Mouse (Mus musculus) thymus, adult 2 months (tissue): ENCODE measurements around the gene AC140267.1. TPM values are rescaled to one million over a fixed set of nuclear protein-coding genes. Genes with fewer than 3 reads are reported as not detected.
A peak's percentile ranks its signal among the peaks of the same experiment; 100 is the strongest.

Experiments used
- DNase-seq: peaks from one replicate; pipeline ENCODE4 v3.0.0; 2021
- H3K27ac ChIP-seq: fragments of 200-500 bp; 2 replicates; pipeline ENCODE4 v1.5.1; 2012; ENCODE audit warnings: low read length, control low read depth; ENCODE audit not compliant: control insufficient read depth, insufficient read depth
- H3K27me3 ChIP-seq: fragments of 200-500 bp; 2 replicates; pipeline ENCODE4 v1.6.1; 2012; ENCODE audit warnings: mild to moderate bottlenecking, low read length, moderate library complexity, mixed read lengths; ENCODE audit not compliant: control insufficient read depth, insufficient read depth
- H3K36me3 ChIP-seq: fragments of 200-500 bp; 2 replicates; pipeline ENCODE4 v1.6.1; 2012; ENCODE audit warnings: mild to moderate bottlenecking, low read length, moderate library complexity; ENCODE audit not compliant: control insufficient read depth, insufficient read depth
- H3K4me1 ChIP-seq: fragments of 200-500 bp; replicated peaks from 2 replicates; pipeline ENCODE4 v1.6.1; 2012; ENCODE audit warnings: low read length; ENCODE audit not compliant: control insufficient read depth, insufficient read depth
- H3K4me3 ChIP-seq: fragments of 200-500 bp; 2 replicates; pipeline ENCODE4 v1.5.1; 2012; ENCODE audit warnings: mild to moderate bottlenecking, low read length, control low read depth, moderate library complexity; ENCODE audit not compliant: control insufficient read depth, insufficient read depth
- CTCF ChIP-seq: fragments of 200-500 bp; IDR thresholded peaks from 2 replicates; pipeline ENCODE4 v1.5.1; 2012; ENCODE audit warnings: mild to moderate bottlenecking, control low read depth, low read length, moderate library complexity, borderline replicate concordance; ENCODE audit not compliant: control insufficient read depth, poor library complexity, insufficient read depth; ENCODE audit errors: extremely low read depth
- POLR2A ChIP-seq: fragments of 200-500 bp; IDR thresholded peaks from 2 replicates; pipeline ENCODE4 v1.6.1; 2012; ENCODE audit warnings: mild to moderate bottlenecking, low read length, control low read depth, moderate library complexity; ENCODE audit not compliant: control insufficient read depth, poor library complexity, insufficient read depth; ENCODE audit errors: extremely low read depth
- WGBS: fragments of 180-500 bp; shearing (Covaris S2); methylation state at CpG from one replicate; pipeline ENCODE4 v1.1.7; 2018; 5-methylcytosine and 5-hydroxymethylcytosine counted together
- polyA plus RNA-seq: library from polyadenylated mRNA; depleted of rRNA; stranded (reverse); fragments of >200 nt; gene quantifications from 2 replicates; pipeline ENCODE4 v1.2.3, GENCODE M21; 2012

AC140267.1 gene
- polyA plus RNA-seq, 1 experiment = not detected

DNA sequence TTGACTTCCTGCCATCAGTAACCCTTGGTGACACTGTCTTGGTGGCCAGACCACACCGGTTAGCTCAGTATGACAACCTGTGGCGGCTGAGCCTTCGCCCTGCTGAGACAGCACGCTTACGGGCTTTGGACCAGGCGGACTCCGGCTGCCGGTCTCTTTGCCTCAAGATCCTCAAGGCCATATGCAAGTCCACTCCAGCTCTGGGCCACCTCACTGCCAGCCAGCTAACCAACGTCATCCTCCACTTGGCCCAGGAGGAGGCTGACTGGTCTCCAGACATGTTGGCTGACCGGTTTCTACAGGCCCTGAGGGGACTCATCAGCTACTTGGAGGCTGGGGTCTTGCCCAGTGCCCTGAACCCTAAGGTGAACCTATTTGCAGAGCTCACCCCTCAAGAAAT, 14.0 kb downstream of the AC140267.1 start:
- Histone ChIP-seq H3K4me1 (peaks cover 5% of the 10 kb centered on the region), H3K36me3 (peaks cover 55% of the 10 kb centered on the region), H3K27me3 (no peaks in the 10 kb centered on the region), H3K4me3 (no peak overlapping the region), H3K27ac (no peak overlapping the region)
- 98% methylated on average over 10 of the region's 10 CpGs for WGBS
- no peak for DNase-seq
- TF ChIP-seq POLR2A (no peak), CTCF (no peak)

DNA sequence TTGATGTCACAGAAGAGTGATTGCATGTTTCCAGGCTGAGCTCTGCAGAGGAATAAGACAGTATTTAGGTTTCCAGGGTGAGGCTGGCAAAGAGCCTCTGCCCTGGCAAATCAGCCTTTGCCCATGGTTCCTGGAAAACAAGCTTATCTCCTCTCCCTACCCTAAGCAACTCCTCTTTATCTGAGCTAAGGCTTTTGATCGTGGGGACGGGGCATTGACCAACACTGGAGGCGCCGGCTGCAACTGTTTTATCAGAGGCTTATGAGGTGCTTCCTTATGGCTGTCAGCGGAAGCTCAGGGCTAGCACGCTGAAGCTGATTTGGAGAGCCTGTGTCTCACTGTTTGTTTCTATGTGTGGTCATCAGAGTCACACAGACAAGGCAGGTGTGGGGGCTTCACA, 15.0 kb downstream of the AC140267.1 start:
- Histone ChIP-seq H3K36me3 (peaks cover 51% of the 10 kb centered on the region), H3K27me3 (no peaks in the 10 kb centered on the region), H3K4me1 (peaks cover 5% of the 10 kb centered on the region), H3K4me3 (no peak overlapping the region), H3K27ac (no peak overlapping the region)
- DNase-seq = no peak
- over 99% methylated on average over 6 of the region's 6 CpGs for WGBS
- TF ChIP-seq CTCF (no peak), POLR2A (no peak)

DNA sequence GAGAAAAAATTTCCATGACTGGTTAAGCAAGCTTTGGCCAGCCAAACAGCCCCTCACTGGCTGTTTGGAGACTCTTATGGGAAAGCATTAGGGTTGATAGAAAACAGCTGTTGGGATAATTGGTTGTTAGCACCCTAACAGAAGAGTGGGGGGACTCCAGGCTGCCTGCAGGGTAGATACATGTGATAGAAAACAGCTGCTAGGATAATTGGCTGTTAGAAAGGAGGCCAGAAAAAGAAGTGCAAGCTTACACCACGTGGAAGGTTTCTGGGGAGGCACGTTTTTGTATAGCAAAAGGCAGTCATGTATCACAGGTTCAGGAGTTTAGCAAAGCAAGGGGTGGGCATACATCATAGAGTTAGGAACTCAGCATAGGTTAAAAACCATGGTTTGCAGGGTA, 17.9 kb downstream of the AC140267.1 start:
- DNase-seq = no peak
- Histone ChIP-seq H3K27me3 (no peaks in the 10 kb centered on the region), H3K4me1 (peaks cover 17% of the 10 kb centered on the region), H3K4me3 (no peak overlapping the region), H3K36me3 (peaks cover 43% of the 10 kb centered on the region), H3K27ac (no peak overlapping the region)
- 90% methylated on average over 2 of the region's 2 CpGs for WGBS
- no peak for TF ChIP-seq CTCF
- no peak for TF ChIP-seq POLR2A

DNA sequence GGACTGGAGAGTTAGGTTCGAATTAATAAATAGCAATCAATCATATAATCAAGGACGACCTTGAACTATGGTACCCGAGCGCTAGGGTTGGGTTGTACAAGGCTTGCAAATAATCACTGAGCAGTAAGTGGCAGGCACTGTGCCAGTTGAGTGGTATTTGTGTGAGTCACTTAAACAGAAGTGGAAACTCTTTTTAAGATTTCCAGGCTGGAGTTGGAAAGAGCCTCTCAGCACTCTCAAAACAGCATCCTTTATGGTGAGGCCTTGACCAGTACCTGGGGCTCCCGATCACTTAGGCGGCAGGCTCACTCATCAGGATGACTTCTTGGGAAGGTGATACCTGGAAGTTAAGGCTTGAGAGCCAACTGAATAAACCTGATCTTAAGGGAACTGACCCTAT, 18.6 kb downstream of the AC140267.1 start:
- TF ChIP-seq CTCF (no peak), POLR2A (no peak)
- peaks cover 36% of the 10 kb centered on the region for H3K36me3 ChIP-seq
- peaks cover 17% of the 10 kb centered on the region for H3K4me1 ChIP-seq
- no peaks in the 10 kb centered on the region for H3K27me3 ChIP-seq
- DNase-seq = no peak
- peak overlapping the region; percentile 55 for H3K4me3 ChIP-seq
- WGBS = 80% methylated on average over 6 of the region's 6 CpGs
- peak overlapping the region; percentile 74 for H3K27ac ChIP-seq

DNA sequence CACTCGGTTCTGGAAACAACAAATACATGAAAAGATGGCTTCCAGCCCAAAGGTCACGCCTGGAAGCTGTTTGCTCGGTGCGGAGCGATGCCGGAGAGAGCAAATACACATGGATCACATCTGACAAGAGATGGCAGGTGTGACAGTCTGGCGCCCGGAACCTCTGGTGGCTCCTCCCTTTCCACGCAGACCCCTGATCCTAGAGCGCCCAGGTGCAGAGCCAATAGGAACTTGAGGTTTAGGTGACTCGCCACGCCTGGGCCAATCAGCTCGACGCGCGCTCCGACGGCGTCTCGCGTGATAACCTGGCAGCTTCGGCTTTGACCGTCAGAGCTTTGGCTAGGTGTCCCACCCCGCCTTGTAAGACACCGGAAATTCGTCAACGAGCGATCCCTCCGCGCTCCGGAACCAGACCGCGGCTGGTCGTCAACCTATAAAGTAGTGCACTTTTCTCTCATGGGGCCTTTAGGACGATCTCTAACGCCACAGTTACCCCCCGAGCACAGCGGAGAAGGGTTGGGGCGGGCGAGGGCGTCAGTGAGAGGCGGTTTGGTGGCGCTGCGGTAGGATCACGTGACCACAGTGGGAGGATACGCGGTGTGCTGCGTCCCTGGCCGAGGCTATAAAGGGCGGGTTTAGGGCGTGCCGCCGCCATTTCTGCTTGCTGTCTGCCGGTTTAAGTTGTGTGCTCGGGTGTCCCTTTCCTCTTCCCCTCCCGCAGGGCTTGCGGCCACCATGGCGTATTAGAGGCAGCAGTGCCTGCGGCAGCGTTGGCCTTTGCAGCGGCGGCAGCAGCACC, 19.4 kb downstream of the AC140267.1 start, which contains the start of gene Atf4:
TSS of gene Atf4 (plus strand) at position 338 of the 799 bp plus-strand sequence.
- H3K4me3 ChIP-seq = peak within 1 kb of the TSS; percentile 88
- no peaks in the 10 kb centered on the region for H3K27me3 ChIP-seq
- 0 out of 2 replicates have a peak, but pooled peaks have one; percentile 34 for TF ChIP-seq CTCF
- TF ChIP-seq POLR2A = peak; percentile 97
- peaks cover 27% of the 10 kb centered on the region for H3K36me3 ChIP-seq
- peaks cover 17% of the 10 kb centered on the region for H3K4me1 ChIP-seq
- DNase-seq = peak; percentile 95
- WGBS = under 1% methylated on average over 62 of the region's 62 CpGs
- peak within 1 kb of the TSS; percentile 83 for H3K27ac ChIP-seq

DNA sequence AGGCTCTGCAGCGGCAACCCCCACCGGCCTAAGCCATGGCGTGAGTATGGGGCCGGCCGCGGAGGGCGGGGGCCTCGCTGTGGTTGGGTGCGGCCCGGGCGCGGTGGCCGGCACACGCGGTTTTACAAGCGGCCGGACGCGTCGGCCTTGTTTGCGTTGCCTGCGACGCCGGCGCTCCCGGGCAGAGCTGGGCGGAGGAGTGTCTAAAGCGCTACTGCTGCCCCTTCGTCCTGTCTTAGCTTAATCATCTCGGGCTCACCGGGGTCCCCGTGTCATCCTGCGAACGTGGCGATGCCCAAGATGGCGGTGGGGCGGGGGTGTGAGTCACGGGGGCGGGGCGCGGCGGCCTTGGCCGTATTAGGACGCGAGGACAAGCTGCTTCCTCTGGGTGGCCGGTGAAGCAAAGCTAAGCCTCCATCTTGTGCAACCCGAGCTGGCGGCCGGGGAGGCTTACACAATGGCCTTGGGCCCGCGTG, 20.0 kb downstream of the AC140267.1 start:
- Histone ChIP-seq H3K4me1 (peaks cover 17% of the 10 kb centered on the region), H3K4me3 (peak overlapping the region; percentile 88), H3K36me3 (peaks cover 23% of the 10 kb centered on the region), H3K27ac (peak overlapping the region; percentile 45), H3K27me3 (no peaks in the 10 kb centered on the region)
- under 1% methylated on average over 51 of the region's 51 CpGs for WGBS
- DNase-seq = peak; percentile 48
- TF ChIP-seq POLR2A (no peak), CTCF (no peak)
